Mouse (Mus musculus) forebrain, postnatal 0 days (tissue): ENCODE results near the gene Kank2. TPM values are rescaled to one million over a fixed set of nuclear protein-coding genes. Genes with fewer than 3 reads are reported as not detected.

Experiments used
- ATAC-seq: fragments of 200-750 bp; cut with Nextera tagmentation; 2 replicates; pipeline ENCODE4 v1.8.0; 2017; ENCODE audit warnings: mild to moderate bottlenecking, moderate library complexity
- DNase-seq: peaks from one replicate; pipeline ENCODE4 v3.0.0-alpha.2; 2015
- H3K27ac ChIP-seq: fragments of 300-500 bp; sonication (generic); 2 replicates; pipeline ENCODE4 v1.5.1; 2014; ENCODE audit warnings: low read depth, mild to moderate bottlenecking, antibody characterized with exemption, low read length, moderate library complexity, mixed read lengths
- H3K27me3 ChIP-seq: fragments of 300-500 bp; sonication (generic); 2 replicates; pipeline ENCODE4 v1.6.1; 2014; ENCODE audit warnings: mild to moderate bottlenecking, low read length, mixed read lengths; ENCODE audit not compliant: insufficient read depth
- H3K36me3 ChIP-seq: fragments of 300-500 bp; sonication (generic); 2 replicates; pipeline ENCODE4 v1.6.1; 2014; ENCODE audit warnings: mild to moderate bottlenecking, moderate library complexity; ENCODE audit not compliant: insufficient read depth
- H3K4me1 ChIP-seq: fragments of 300-500 bp; sonication (generic); 2 replicates; pipeline ENCODE4 v1.6.1; 2014; ENCODE audit warnings: antibody characterized with exemption; ENCODE audit not compliant: insufficient read depth
- H3K4me2 ChIP-seq: fragments of 300-500 bp; sonication (generic); 2 replicates; pipeline ENCODE4 v1.6.1; 2014; ENCODE audit warnings: low read depth, mild to moderate bottlenecking, moderate library complexity
- H3K4me3 ChIP-seq: fragments of 300-500 bp; sonication (generic); 2 replicates; pipeline ENCODE4 v1.5.1; 2014; ENCODE audit warnings: low read depth, low read length, mixed read lengths
- H3K9ac ChIP-seq: fragments of 300-500 bp; sonication (generic); 2 replicates; pipeline ENCODE4 v1.6.1; 2014; ENCODE audit warnings: mild to moderate bottlenecking
- H3K9me3 ChIP-seq: fragments of 300-500 bp; sonication (generic); 2 replicates; pipeline ENCODE4 v1.6.1; 2016; ENCODE audit warnings: low read length
- CTCF ChIP-seq: sonication (generic); IDR thresholded peaks from 2 replicates; pipeline ENCODE4 v1.5.1; 2016; ENCODE audit warnings: antibody characterized with exemption, control low read depth, low read depth
- whole genome bisulfite sequencing: fragments of 180-500 bp; shearing (Covaris S2); extraction: QIAGEN DNeasy Blood & Tissue Kit; methylation state at CpG from one replicate; pipeline ENCODE4 v1.1.7; 2014; 5-methylcytosine and 5-hydroxymethylcytosine counted together
- polyA plus RNA-seq: library from polyadenylated mRNA; unstranded; fragments of >200 nt; fragmentation: Nextera tagmentation; extraction: Ambion mirVana; gene quantifications from 2 replicates; pipeline ENCODE4 v1.2.1, GENCODE M21; 2015
- total RNA-seq: library from RNA; depleted of rRNA; stranded (reverse); fragments of >200 nt; gene quantifications from 2 replicates; pipeline ENCODE4 v1.2.3, GENCODE M21; 2014

Gene Kank2
- total and polyA plus RNA-seq, 2 experiments from 2014 or later = 2.3 to 12.4 TPM

GRCm38 (mm10) chr9:21749382-21750118 is 49.0 kb downstream of the Kank2 start:
- H3K27me3 ChIP-seq = no peaks in the 10 kb centered on the region
- ATAC-seq = no peak
- TF ChIP-seq CTCF = no peak
- 87% methylated on average over 6 of the region's 6 CpGs for whole genome bisulfite sequencing
- H3K9me3 ChIP-seq = no peaks in the 10 kb centered on the region
- H3K4me2 ChIP-seq = no peak overlapping the region
- DNase-seq = no peak
- H3K9ac ChIP-seq = no peak overlapping the region
- no peak overlapping the region for H3K27ac ChIP-seq
- peaks cover 51% of the 10 kb centered on the region for H3K36me3 ChIP-seq
- H3K4me1 ChIP-seq = no peaks in the 10 kb centered on the region
- no peak overlapping the region for H3K4me3 ChIP-seq

- H3K4me2 ChIP-seq = no peak overlapping the region
- no peaks in the 10 kb centered on the region for H3K27me3 ChIP-seq
- ATAC-seq = no peak
- 79% methylated on average over 10 of the region's 10 CpGs for WGBS
- H3K4me1 ChIP-seq = no peaks in the 10 kb centered on the region
- peaks cover 60% of the 10 kb centered on the region for H3K36me3 ChIP-seq
- no peak for DNase-seq
- H3K9me3 ChIP-seq = no peaks in the 10 kb centered on the region
- 0 out of 2 replicates have a peak overlapping the region, but pooled peaks have one; percentile 29 for H3K27ac ChIP-seq
- no peak for TF ChIP-seq CTCF
- no peak overlapping the region for H3K9ac ChIP-seq
- H3K4me3 ChIP-seq = no peak overlapping the region
Measured at GRCm38 (mm10) chr9:21748491-21748890, 50.1 kb downstream of the Kank2 start.

- Histone ChIP-seq H3K9ac (no peak overlapping the region), H3K27ac (peak overlapping the region; percentile 29), H3K36me3 (peaks cover 60% of the 10 kb centered on the region), H3K9me3 (no peaks in the 10 kb centered on the region), H3K4me2 (no peak overlapping the region), H3K27me3 (no peaks in the 10 kb centered on the region), H3K4me3 (no peak overlapping the region), H3K4me1 (no peaks in the 10 kb centered on the region)
- ATAC-seq (peak; percentile 89), DNase-seq (peak; percentile 65)
- 40% methylated on average over 7 of the region's 7 CpGs for WGBS
- TF ChIP-seq CTCF = no peak
Measured at GRCm38 (mm10) chr9:21748033-21748432, 50.5 kb downstream of the Kank2 start.

- H3K27me3 ChIP-seq = no peaks in the 10 kb centered on the region
- 88% methylated on average over 3 of the region's 3 CpGs for WGBS
- H3K9me3 ChIP-seq = no peaks in the 10 kb centered on the region
- H3K4me1 ChIP-seq = no peaks in the 10 kb centered on the region
- no peak overlapping the region for H3K4me3 ChIP-seq
- DNase-seq = no peak
- TF ChIP-seq CTCF = no peak
- no peak overlapping the region for H3K9ac ChIP-seq
- H3K36me3 ChIP-seq = peaks cover 67% of the 10 kb centered on the region
- H3K4me2 ChIP-seq = no peak overlapping the region
- ATAC-seq = no peak
- peak overlapping the region; percentile 29; the same call in 1 of the 2 replicates for H3K27ac ChIP-seq
Measured at GRCm38 (mm10) chr9:21747238-21747774, 51.2 kb downstream of the Kank2 start.

- no peaks in the 10 kb centered on the region for H3K4me1 ChIP-seq
- WGBS = 96% methylated on average over 11 of the region's 11 CpGs
- H3K9ac ChIP-seq = no peak overlapping the region
- no peak overlapping the region for H3K4me3 ChIP-seq
- no peak for TF ChIP-seq CTCF
- H3K27me3 ChIP-seq = no peaks in the 10 kb centered on the region
- peaks cover 86% of the 10 kb centered on the region for H3K36me3 ChIP-seq
- H3K9me3 ChIP-seq = no peaks in the 10 kb centered on the region
- DNase-seq (no peak), ATAC-seq (no peak)
- no peak overlapping the region for H3K4me2 ChIP-seq
- no peak overlapping the region for H3K27ac ChIP-seq
Measured at GRCm38 (mm10) chr9:21741514-21741913, 57.0 kb downstream of the Kank2 start.

- 96% methylated on average over 14 of the region's 14 CpGs for WGBS
- ATAC-seq = no peak
Measured at GRCm38 (mm10) chr9:21740427-21740826, 58.1 kb downstream of the Kank2 start.

GRCm38 (mm10) chr9:21738776-21739175 is 59.8 kb downstream of the Kank2 start:
- H3K4me2 ChIP-seq = no peak overlapping the region
- H3K9ac ChIP-seq = no peak overlapping the region
- H3K4me1 ChIP-seq = no peaks in the 10 kb centered on the region
- WGBS = 67% methylated on average over 7 of the region's 7 CpGs
- no peaks in the 10 kb centered on the region for H3K9me3 ChIP-seq
- H3K4me3 ChIP-seq = no peak overlapping the region
- DNase-seq (peak; percentile 18), ATAC-seq (no peak)
- TF ChIP-seq CTCF = no peak
- H3K27me3 ChIP-seq = no peaks in the 10 kb centered on the region
- H3K27ac ChIP-seq = no peak overlapping the region
- H3K36me3 ChIP-seq = peaks cover 83% of the 10 kb centered on the region

More at GRCm38 (mm10) chr9:21740427-21740826, 58.1 kb downstream of the Kank2 start:
- Histone ChIP-seq H3K4me1 (no peaks in the 10 kb centered on the region), H3K27ac (no peak overlapping the region), H3K4me2 (no peak overlapping the region), H3K9ac (no peak overlapping the region), H3K4me3 (no peak overlapping the region), H3K9me3 (no peaks in the 10 kb centered on the region), H3K27me3 (no peaks in the 10 kb centered on the region), H3K36me3 (peaks cover 84% of the 10 kb centered on the region)
- no peak for DNase-seq
- no peak for TF ChIP-seq CTCF
